Mouse (Mus musculus) hindbrain, postnatal 0 days (tissue): ENCODE data around the gene Cdc42. TPM values are rescaled to one million over a fixed set of nuclear protein-coding genes. Genes with fewer than 3 reads are reported as not detected.

Source experiments
- ATAC-seq: fragments of 200-750 bp; cut with Nextera tagmentation; 2 replicates; pipeline ENCODE4 v1.8.0; 2017; ENCODE audit warnings: mild to moderate bottlenecking, moderate TSS enrichment, moderate library complexity
- DNase-seq: peaks from one replicate; pipeline ENCODE4 v3.0.0-alpha.2; 2015; ENCODE audit warnings: low spot score
- H3K27ac ChIP-seq: fragments of 300-500 bp; sonication (generic); 2 replicates; pipeline ENCODE4 v1.5.1; 2014; ENCODE audit warnings: mild to moderate bottlenecking
- H3K27me3 ChIP-seq: fragments of 300-500 bp; sonication (generic); 2 replicates; pipeline ENCODE4 v1.6.1; 2014; ENCODE audit warnings: low read length, mixed read lengths; ENCODE audit not compliant: insufficient read depth
- H3K36me3 ChIP-seq: fragments of 300-500 bp; sonication (generic); 2 replicates; pipeline ENCODE4 v1.6.1; 2014; ENCODE audit warnings: low read length, mixed read lengths; ENCODE audit not compliant: insufficient read depth
- H3K4me1 ChIP-seq: fragments of 300-500 bp; sonication (generic); 2 replicates; pipeline ENCODE4 v1.6.1; 2014; ENCODE audit warnings: antibody characterized with exemption, low read length, mixed read lengths; ENCODE audit not compliant: insufficient read depth
- H3K4me2 ChIP-seq: fragments of 300-500 bp; sonication (generic); 2 replicates; pipeline ENCODE4 v1.6.1; 2014; ENCODE audit warnings: low read depth, mild to moderate bottlenecking, low read length, moderate library complexity, mixed read lengths
- H3K4me3 ChIP-seq: fragments of 300-500 bp; sonication (generic); 2 replicates; pipeline ENCODE4 v1.5.1; 2014; ENCODE audit warnings: low read length
- H3K9ac ChIP-seq: fragments of 300-500 bp; sonication (generic); replicated peaks from 2 replicates; pipeline ENCODE4 v1.6.1; 2014; ENCODE audit warnings: mild to moderate bottlenecking, low read length, moderate library complexity, mixed read lengths
- H3K9me3 ChIP-seq: fragments of 300-500 bp; sonication (generic); 2 replicates; pipeline ENCODE4 v1.6.1; 2016; ENCODE audit warnings: low read length, mixed read lengths
- CTCF ChIP-seq: IDR thresholded peaks from 2 replicates; pipeline ENCODE4 v1.5.1; 2016; ENCODE audit warnings: antibody characterized with exemption, control low read depth, low read depth
- WGBS: fragments of 180-500 bp; shearing (Covaris S2); extraction: QIAGEN DNeasy Blood & Tissue Kit; methylation state at CpG from one replicate; pipeline ENCODE4 v1.1.7; 2014; 5-methylcytosine and 5-hydroxymethylcytosine counted together
- polyA plus RNA-seq: library from polyadenylated mRNA; unstranded; fragments of >200 nt; fragmentation: Nextera tagmentation; extraction: Ambion mirVana; gene quantifications from 2 replicates; pipeline ENCODE4 v1.2.1, GENCODE M21; 2015
- total RNA-seq: library from RNA; depleted of rRNA; stranded (reverse); fragments of >200 nt; gene quantifications from 2 replicates; pipeline ENCODE4 v1.2.3, GENCODE M21; 2014

Gene Cdc42
- total and polyA plus RNA-seq, 2 experiments from 2014 or later, result 394 to 1,049 TPM

- Histone ChIP-seq H3K9ac (no peak overlapping the region), H3K9me3 (no peaks in the 10 kb centered on the region), H3K4me1 (no peaks in the 10 kb centered on the region), H3K4me2 (no peak overlapping the region), H3K27me3 (no peaks in the 10 kb centered on the region), H3K27ac (no peak overlapping the region), H3K36me3 (0 out of 2 replicates have a peak, but pooled peaks cover 6% of the 10 kb centered on the region), H3K4me3 (no peak overlapping the region)
- 84% methylated on average over 1 of the region's 1 CpGs for WGBS
- no peak for DNase-seq
- ATAC-seq, result no peak
- no peak for TF ChIP-seq CTCF
Observed at GRCm38 (mm10) chr4:137339415-137339814, 18.1 kb downstream of the Cdc42 start.

GRCm38 (mm10) chr4:137336468-137336867 is 21.1 kb downstream of the Cdc42 start:
- ATAC-seq, result no peak
- H3K4me1 ChIP-seq, result no peaks in the 10 kb centered on the region
- H3K4me3 ChIP-seq, result no peak overlapping the region
- H3K9ac ChIP-seq, result no peak overlapping the region
- no peaks in the 10 kb centered on the region for H3K27me3 ChIP-seq
- no peak for DNase-seq
- 87% methylated on average over 5 of the region's 5 CpGs for WGBS
- TF ChIP-seq CTCF, result no peak
- H3K36me3 ChIP-seq, result peaks cover 13% of the 10 kb centered on the region; the same call in 1 of the 2 replicates
- H3K27ac ChIP-seq, result no peak overlapping the region
- no peaks in the 10 kb centered on the region for H3K9me3 ChIP-seq
- no peak overlapping the region for H3K4me2 ChIP-seq

GRCm38 (mm10) chr4:137332051-137332450 is 25.5 kb downstream of the Cdc42 start:
- no peaks in the 10 kb centered on the region for H3K9me3 ChIP-seq
- peaks cover 39% of the 10 kb centered on the region for H3K36me3 ChIP-seq
- ATAC-seq (no peak), DNase-seq (no peak)
- no peak for TF ChIP-seq CTCF
- no peak overlapping the region for H3K4me2 ChIP-seq
- no peak overlapping the region for H3K27ac ChIP-seq
- no peak overlapping the region for H3K4me3 ChIP-seq
- H3K9ac ChIP-seq, result no peak overlapping the region
- H3K4me1 ChIP-seq, result no peaks in the 10 kb centered on the region
- no peaks in the 10 kb centered on the region for H3K27me3 ChIP-seq

GRCm38 (mm10) chr4:137326494-137326893 is 31.0 kb downstream of the Cdc42 start:
- ATAC-seq (no peak), DNase-seq (no peak)
- Histone ChIP-seq H3K27me3 (no peaks in the 10 kb centered on the region), H3K9ac (no peak overlapping the region), H3K4me3 (no peak overlapping the region), H3K27ac (no peak overlapping the region), H3K4me2 (no peak overlapping the region), H3K4me1 (no peaks in the 10 kb centered on the region), H3K36me3 (peaks cover 45% of the 10 kb centered on the region), H3K9me3 (no peaks in the 10 kb centered on the region)
- no peak for TF ChIP-seq CTCF
- 84% methylated on average over 3 of the region's 3 CpGs for WGBS

GRCm38 (mm10) chr4:137324926-137325325 is 32.6 kb downstream of the Cdc42 start:
- H3K36me3 ChIP-seq, result peaks cover 45% of the 10 kb centered on the region
- no peak for DNase-seq
- H3K9ac ChIP-seq, result no peak overlapping the region
- no peaks in the 10 kb centered on the region for H3K9me3 ChIP-seq
- H3K4me2 ChIP-seq, result no peak overlapping the region
- ATAC-seq, result no peak
- WGBS, result 84% methylated on average over 6 of the region's 6 CpGs
- H3K27me3 ChIP-seq, result no peaks in the 10 kb centered on the region
- no peak overlapping the region for H3K27ac ChIP-seq
- TF ChIP-seq CTCF, result no peak
- H3K4me3 ChIP-seq, result no peak overlapping the region
- H3K4me1 ChIP-seq, result no peaks in the 10 kb centered on the region

GRCm38 (mm10) chr4:137316027-137316770 is 41.3 kb downstream of the Cdc42 start:
- H3K27me3 ChIP-seq, result no peaks in the 10 kb centered on the region
- DNase-seq (no peak), ATAC-seq (no peak)
- no peaks in the 10 kb centered on the region for H3K4me1 ChIP-seq
- no peak overlapping the region for H3K9ac ChIP-seq
- peak; percentile 43 for TF ChIP-seq CTCF
- no peak overlapping the region for H3K4me3 ChIP-seq
- H3K36me3 ChIP-seq, result peaks cover 6% of the 10 kb centered on the region; the same call in 1 of the 2 replicates
- 86% methylated on average over 4 of the region's 4 CpGs for WGBS
- no peak overlapping the region for H3K4me2 ChIP-seq
- no peaks in the 10 kb centered on the region for H3K9me3 ChIP-seq
- H3K27ac ChIP-seq, result no peak overlapping the region

GRCm38 (mm10) chr4:137315061-137315460 is 42.5 kb downstream of the Cdc42 start:
- DNase-seq (no peak), ATAC-seq (no peak)
- Histone ChIP-seq H3K9me3 (no peaks in the 10 kb centered on the region), H3K4me1 (no peaks in the 10 kb centered on the region), H3K36me3 (peaks cover 4% of the 10 kb centered on the region; the same call in 1 of the 2 replicates), H3K27ac (no peak overlapping the region), H3K4me3 (no peak overlapping the region), H3K4me2 (no peak overlapping the region), H3K27me3 (no peaks in the 10 kb centered on the region), H3K9ac (no peak overlapping the region)
- TF ChIP-seq CTCF, result no peak
- 83% methylated on average over 2 of the region's 2 CpGs for WGBS
